Mouse (Mus musculus): ENCODE results near the gene Drg1.
"Not testable (repeated sequence)": the region's sequence is repeated elsewhere in the genome, so short reads cannot be mapped to it uniquely, and the experiment has no call there.

The Drg1 gene

DNA sequence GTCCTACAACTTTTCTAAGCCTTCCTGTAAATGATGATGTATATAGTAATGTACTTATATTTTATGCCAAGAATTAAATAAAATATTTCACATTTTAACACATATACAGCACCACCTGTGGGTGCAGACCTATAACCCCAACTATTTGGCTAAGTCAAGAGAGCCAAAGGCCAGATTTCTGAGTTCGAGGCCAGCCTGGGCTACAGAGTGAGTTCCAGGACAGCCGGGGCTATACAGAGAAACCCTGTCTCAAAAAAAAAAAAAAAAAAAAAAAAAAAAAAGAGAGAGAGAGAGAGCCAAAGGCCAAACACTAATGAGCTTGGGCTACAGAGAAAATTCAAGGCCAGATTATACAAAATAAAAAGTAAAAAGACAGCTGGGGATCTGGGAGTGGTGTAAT lies 97.2 kb downstream of the Drg1 start:
- DNase-seq (ENCODE audit: extremely low read depth, low read depth, low spot score): not testable (repeated sequence)

DNA sequence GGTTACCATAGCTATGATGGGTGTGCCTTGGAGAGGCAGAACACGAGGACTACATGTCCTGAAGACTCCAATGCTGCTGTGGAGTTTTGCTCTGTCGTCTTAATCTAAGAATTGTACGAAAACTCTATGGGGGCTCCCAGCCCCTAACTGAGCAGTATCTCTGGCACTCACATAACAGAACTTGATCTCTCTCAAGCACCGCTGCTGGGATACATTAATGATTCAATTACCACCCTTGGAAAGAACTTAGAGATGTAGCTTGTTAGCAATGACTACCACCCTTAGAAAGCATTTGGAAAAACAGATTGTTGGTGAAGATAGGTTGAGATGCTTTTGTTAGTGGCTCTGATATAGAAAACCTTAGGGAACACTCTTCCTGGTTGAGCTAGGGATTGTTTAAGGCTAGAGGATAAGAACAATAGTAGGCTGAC lies 98.6 kb downstream of the Drg1 start:
- DNase-seq (ENCODE audit: extremely low read depth, low read depth, low spot score): not testable (repeated sequence)

DNA sequence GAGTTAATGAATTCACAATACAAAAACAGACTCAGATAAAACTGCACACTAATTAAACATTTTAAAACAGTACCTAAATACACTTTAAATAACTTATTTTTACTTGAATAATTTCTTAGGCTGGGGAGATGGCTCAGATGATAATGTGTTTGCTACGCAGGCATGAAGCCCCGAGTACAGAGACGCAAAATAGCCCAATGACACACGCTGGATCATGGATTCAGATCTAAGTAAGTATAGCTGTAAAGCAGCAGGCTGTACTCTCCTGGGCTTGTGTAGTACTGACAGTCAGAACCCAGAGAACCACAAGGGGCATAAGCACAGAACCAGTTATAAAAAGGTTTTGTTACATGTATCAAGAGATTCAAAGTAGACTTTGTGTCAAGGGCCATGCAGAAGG lies 99.1 kb downstream of the Drg1 start:
- not testable (repeated sequence) for DNase-seq (ENCODE audit: extremely low read depth, low read depth, low spot score)

- not testable (repeated sequence) for DNase-seq (ENCODE audit: extremely low read depth, low read depth, low spot score)
Measured at GRCm38 (mm10) chr11:3166321-3166720, 99.9 kb downstream of the Drg1 start.

DNA sequence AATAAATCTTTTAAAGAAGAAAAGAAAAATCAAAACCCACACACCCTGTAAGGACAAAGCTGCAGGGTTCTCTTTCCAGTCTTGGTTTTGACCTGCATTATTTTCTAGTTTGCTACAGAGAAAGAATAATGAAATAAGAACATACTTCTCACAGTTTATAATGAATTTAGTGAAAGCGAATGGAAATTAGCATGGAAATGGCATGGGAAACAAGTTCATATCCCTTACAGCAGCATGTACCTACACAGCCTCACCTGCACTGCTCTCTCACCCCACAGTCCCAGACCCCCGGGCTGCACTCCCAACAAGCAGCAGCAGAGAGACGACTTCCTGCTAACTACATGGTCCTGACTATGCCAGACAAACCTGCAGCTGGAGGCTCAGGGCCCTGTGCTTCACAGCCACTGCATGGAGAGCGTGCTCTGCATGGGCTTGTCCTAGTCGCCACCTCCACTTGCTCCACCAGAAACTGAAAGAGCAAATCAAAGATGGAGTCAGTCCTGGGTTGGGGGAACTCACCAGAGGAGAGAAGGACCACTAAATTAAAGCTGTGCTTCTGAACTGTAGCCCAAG lies 100.9 kb downstream of the Drg1 start:
- DNase-seq (ENCODE audit: extremely low read depth, low read depth, low spot score): not testable (repeated sequence)

GRCm38 (mm10) chr11:3163661-3164060 lies 102.6 kb downstream of the Drg1 start:
- DNase-seq (ENCODE audit: extremely low read depth, low read depth, low spot score): not testable (repeated sequence)

- DNase-seq (ENCODE audit: extremely low read depth, low read depth, low spot score): not testable (repeated sequence)
Measured at GRCm38 (mm10) chr11:3163122-3163521, 103.1 kb downstream of the Drg1 start.

GRCm38 (mm10) chr11:3162236-3162897 lies 103.8 kb downstream of the Drg1 start:
- DNase-seq (ENCODE audit: extremely low read depth, low read depth, low spot score): not testable (repeated sequence)

DNA sequence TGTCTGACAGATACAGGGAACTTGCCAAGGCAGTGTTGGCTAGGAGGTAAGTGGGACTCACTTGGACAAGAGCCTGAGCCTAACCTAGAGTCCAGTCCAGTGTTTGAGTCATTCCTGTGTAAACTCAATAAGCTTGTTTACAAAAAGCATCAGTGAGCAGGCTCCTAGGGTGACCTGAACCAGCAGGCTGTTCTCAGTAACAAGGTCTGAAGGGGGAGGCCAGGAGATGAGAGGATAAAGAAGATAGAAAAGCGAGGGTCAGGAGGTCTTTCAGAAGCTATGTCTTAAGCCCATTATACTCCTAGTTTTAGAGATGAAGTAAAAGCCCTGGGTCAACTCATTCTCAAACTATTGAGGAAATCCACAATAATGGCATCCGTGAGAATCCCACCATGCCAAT lies 104.8 kb downstream of the Drg1 start:
- DNase-seq (ENCODE audit: extremely low read depth, low read depth, low spot score): not testable (repeated sequence)

GRCm38 (mm10) chr11:3158800-3159199 lies 107.4 kb downstream of the Drg1 start:
- DNase-seq (ENCODE audit: extremely low read depth, low read depth, low spot score): not testable (repeated sequence)

DNA sequence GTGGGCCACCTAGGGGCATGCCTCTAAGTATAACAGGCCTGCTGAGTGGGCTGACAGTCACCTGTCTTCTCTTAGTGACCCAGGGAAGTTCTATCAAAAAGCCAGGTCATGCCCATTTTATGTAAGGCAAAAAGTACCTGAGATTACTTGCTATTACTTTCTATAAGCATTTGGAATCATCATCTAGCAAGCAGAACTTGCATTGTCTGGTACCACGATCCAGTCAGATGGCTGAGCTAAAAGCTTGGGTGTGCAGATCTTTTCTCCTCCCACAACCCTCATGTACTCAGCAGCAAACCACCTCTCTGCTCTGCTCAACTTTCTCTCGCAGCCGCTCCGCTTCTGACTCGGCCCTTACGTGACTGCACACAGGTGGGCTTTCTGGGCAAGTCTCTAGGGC lies 108.2 kb downstream of the Drg1 start:
- not testable (repeated sequence) for DNase-seq (ENCODE audit: extremely low read depth, low read depth, low spot score)

DNA sequence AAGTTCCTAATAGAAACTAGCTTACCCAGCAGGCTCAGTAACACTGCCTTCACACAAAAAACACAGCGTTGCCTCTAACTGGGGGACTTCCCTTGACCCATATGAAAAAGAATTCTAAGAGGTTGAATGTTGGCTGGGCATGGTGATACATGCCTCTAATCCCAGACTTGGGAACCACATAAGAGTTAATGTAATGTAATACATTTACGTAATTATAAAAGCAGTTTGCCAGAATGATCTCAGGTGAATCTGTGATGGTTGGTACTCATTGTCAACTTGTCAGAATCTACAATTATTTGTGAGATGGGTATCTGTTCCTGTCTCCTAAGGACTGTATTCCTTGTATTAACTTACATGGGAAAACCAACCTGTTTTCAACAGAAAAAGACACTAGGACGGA lies 109.2 kb downstream of the Drg1 start:
- not testable (repeated sequence) for DNase-seq (ENCODE audit: extremely low read depth, low read depth, low spot score)

DNA sequence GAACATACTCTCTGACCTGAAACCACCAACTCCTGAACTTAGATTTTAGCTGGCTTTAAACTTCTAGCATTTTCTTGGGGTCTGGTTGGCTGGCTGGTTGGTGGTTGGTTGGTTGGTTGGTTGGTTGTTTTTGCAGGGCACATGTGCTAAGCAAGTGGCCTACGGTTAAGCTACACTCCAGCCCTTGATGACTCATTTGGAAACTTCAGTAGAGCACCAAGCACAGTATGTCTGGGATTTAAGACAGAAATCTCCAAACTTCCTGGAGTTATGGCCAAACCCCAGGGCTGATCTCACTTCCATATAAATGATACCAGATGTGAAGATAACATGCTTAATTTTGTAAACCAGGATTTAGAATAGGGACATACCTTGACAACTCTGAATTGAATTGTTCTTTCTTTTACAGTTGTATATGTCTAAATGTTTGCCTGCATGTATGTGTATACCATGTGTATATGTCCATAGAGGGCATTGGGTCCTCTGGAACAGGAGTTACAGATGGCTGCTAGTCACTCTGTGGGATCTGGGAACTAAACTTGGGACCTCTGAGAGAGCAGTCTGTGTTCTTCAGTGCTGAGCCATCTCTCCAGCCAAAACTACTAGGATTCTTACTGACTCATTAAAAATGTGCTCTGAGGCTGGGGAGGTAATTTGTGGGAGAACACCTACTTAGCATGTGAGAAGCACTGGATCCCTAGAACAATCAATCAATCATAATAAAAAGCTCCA lies 112.4 kb downstream of the Drg1 start:
- DNase-seq (ENCODE audit: extremely low read depth, low read depth, low spot score): peak; percentile 76

GRCm38 (mm10) chr11:3151358-3151757 lies 114.9 kb downstream of the Drg1 start:
- DNase-seq (ENCODE audit: extremely low read depth, low read depth, low spot score): not testable (repeated sequence)

DNA sequence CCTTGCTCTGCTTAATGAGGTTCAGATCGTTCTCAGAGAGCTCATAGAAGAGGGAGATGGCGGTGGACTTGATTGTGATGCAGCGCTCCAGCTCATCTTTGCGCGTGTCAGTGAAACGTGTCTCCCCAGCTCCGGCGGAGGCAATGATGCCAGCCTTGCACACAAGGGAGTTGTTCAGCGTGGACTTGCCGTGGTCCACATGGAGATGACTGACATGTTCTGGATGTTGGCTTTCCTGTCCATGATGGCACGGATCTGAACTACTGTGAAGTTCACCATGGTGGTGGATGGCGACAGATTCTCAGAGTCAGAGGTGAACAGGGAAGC lies 115.6 kb downstream of the Drg1 start:
- not testable (repeated sequence) for DNase-seq (ENCODE audit: extremely low read depth, low read depth, low spot score)

DNA sequence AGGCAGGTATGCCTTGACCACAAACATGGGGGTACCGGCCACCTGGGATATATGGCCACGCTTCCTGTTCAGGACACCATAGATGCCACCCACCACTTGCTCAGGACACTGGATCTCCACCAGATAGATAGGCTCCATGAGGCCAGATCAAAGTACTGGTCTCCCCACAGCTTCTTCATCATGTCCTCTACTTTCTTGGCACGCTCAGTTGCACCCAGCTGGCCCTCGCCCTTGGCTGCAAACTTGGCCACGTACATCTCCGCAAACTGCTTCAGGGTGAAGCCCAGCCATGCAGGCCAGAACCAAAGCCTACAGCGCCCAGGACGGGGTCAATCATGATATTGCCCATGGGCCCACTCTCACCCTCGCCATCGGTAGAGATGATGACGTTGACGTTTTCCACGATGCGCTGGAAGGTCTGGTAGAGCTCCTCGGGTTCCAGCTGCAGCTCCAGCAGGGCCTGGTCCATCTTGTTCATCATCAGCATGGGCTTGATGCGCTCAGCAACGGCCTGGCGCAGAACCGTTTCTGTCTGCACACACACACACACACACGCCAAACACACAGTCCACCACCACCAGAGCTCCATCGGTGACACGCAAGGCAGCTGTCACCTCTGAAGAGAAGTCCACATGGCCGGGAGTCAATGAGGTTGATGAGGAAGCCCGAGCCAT lies 116.1 kb downstream of the Drg1 start:
- not testable (repeated sequence) for DNase-seq (ENCODE audit: extremely low read depth, low read depth, low spot score)

GRCm38 (mm10) chr11:3149471-3149870 lies 116.7 kb downstream of the Drg1 start:
- not testable (repeated sequence) for DNase-seq (ENCODE audit: extremely low read depth, low read depth, low spot score)

- DNase-seq (ENCODE audit: extremely low read depth, low read depth, low spot score): not testable (repeated sequence)
Measured at GRCm38 (mm10) chr11:3146806-3147205, 119.4 kb downstream of the Drg1 start.

GRCm38 (mm10) chr11:3145359-3146165 lies 120.7 kb downstream of the Drg1 start:
- not testable (repeated sequence) for DNase-seq (ENCODE audit: extremely low read depth, low read depth, low spot score)

- DNase-seq (ENCODE audit: extremely low read depth, low read depth, low spot score): not testable (repeated sequence)
Measured at GRCm38 (mm10) chr11:3143984-3144383, 122.2 kb downstream of the Drg1 start.

DNA sequence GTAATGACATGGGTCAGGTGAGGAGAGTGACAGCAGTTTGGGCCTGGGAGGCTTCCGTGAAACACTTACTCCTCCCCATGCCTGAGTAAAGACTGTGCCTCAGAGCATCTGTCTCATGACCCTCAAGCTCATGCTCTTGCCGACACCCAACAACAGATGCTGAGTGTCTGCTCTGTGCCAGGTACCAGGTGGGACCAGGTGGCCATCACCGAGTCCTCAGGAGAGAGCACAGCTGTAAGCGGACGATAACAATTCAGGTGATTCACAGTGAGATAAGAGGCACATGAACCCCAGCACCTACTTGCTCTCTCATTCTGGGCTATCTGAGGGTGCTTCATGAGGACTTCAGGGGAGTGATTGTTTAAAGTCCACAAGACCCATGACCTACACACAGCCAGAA lies 123.8 kb downstream of the Drg1 start:
- DNase-seq (ENCODE audit: extremely low read depth, low read depth, low spot score): not testable (repeated sequence)
